Mouse (Mus musculus) cerebellum, adult 2 months (tissue): ENCODE measurements at regions not wholly inside any gene's neighbourhood (a gene's known extent, or its start where the extent isn't known, plus 50 kb on each side); places are given as distances from the start of the nearest gene placed in this dataset.

ENCODE experiments used
- CTCF ChIP-seq: fragments of 200-500 bp; IDR thresholded peaks from 2 replicates; pipeline ENCODE4 v1.5.1; 2011; ENCODE audit warnings: low read depth, mild to moderate bottlenecking, control low read depth, low read length, moderate library complexity, borderline replicate concordance; ENCODE audit not compliant: insufficient read depth
- POLR2A ChIP-seq: fragments of 200-500 bp; IDR thresholded peaks from 2 replicates; pipeline ENCODE4 v1.6.1; 2011; ENCODE audit warnings: low read length, control low read depth, borderline replicate concordance; ENCODE audit not compliant: insufficient read depth

DNA sequence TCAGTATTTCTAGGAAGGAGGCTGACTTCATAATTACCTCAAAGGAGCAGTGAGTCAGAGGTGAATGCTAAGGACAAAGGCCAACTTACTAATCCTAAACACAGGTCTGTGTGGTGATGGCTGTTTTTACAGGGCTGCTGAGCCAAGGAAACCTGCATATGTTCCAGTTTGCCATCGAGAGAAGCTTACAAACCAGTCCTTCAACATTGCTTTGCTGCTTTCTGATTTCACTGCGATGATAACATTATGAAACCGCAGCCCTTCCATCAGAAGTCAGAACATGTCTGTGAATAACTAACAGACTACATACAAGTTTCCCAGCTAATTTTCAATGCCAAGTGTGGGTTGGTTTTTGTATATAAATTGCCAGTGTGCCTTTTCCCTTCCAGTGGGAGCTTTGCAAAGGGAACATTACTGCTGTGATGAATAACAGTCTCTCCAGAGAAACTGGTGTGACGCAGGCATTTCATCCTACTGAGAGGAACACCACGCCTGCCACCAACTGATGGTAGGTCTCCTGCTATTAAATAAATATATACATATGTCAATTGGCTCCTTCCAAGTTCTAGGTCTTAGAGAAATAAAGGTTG, 128.9 kb upstream of the Pfn2 start:
- TF ChIP-seq POLR2A (no peak), CTCF (no peak)
